Mouse (Mus musculus): ENCODE measurements around the gene Six2. TPM values are rescaled to one million over a fixed set of nuclear protein-coding genes. Genes with fewer than 3 reads are reported as not detected.

The Six2 gene
- polyA plus RNA-seq, 1 experiment from 2014 or later: 0.13 TPM

Other genes with a start within 250 kb of the Six2 start
- not detected in 2 replicates for gene Six3, start 74.7 kb downstream of the Six2 start, polyA plus RNA-seq (2015; fragmentation: Nextera tagmentation; extraction: Ambion mirVana)

Measured in intestine, embryonic 16.5 days (tissue).